Mouse (Mus musculus) large intestine, adult 2 months (tissue): ENCODE data around the gene Nectin2. TPM values are rescaled to one million over a fixed set of nuclear protein-coding genes. Genes with fewer than 3 reads are reported as not detected.
"Not testable (repeated sequence)": the region's sequence is repeated elsewhere in the genome, so short reads cannot be mapped to it uniquely, and the experiment has no call there.

Experiments
- DNase-seq: peaks from one replicate; pipeline ENCODE4 v3.0.0-alpha.2; 2012; ENCODE audit warnings: low read depth, low spot score
- WGBS: fragments of 180-500 bp; shearing (Covaris S2); methylation state at CpG from one replicate; pipeline ENCODE4 v1.1.7; 2018; 5-methylcytosine and 5-hydroxymethylcytosine counted together
- polyA plus RNA-seq: library from polyadenylated mRNA; depleted of rRNA; stranded (reverse); fragments of >200 nt; gene quantifications from 2 replicates; pipeline ENCODE4 v1.2.3, GENCODE M21; 2012; rRNA removed

The Nectin2 gene
- polyA plus RNA-seq, result 132 and 182 TPM in 2 replicates

DNA sequence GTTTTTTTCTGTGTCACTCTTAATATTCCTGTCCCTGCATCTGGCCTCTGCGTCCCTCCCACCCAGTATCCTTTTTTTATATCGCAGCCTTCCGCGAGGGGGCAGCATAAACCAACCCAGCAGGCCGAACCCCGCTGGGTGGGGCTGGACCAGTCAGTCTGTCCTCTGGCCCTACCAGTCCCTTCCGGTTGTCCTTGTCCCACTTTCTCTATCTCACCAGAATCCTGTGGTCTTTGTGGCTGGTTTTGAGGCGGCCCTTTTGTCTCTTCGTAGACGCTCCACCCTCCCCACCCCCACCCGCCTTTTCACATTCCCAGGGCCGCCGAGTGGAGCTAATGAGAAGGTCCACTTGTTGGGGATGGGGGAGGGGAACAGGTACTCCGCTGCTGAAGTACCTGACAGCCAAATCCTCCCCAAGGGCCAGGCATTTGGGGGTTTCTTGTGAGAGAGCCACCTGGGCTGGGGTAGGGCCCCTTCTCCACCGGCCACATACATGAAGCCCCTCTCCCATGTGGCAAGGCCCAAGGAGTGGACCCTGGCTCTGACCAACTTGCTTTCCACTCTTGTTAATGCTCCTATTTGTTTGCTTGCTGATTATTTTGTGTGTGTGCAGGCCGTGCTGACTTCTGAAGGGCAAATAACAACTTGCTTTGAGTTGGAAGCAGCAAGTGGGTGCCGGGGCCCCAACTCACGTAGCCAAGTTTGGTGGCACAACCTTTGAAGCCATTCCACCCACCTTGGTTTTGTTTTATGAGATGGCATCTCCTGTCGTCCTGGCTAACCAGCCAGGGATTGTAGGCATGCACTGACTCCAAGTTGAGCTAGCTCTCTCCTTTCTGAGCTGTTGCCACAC lies at the start of gene Nectin2:
Gene Nectin2, minus strand, starts transcription at position 267 of the 853 bp plus-strand sequence.
- peak; percentile 81 for DNase-seq
- WGBS, result 10% methylated on average over 19 of the region's 19 CpGs

DNA sequence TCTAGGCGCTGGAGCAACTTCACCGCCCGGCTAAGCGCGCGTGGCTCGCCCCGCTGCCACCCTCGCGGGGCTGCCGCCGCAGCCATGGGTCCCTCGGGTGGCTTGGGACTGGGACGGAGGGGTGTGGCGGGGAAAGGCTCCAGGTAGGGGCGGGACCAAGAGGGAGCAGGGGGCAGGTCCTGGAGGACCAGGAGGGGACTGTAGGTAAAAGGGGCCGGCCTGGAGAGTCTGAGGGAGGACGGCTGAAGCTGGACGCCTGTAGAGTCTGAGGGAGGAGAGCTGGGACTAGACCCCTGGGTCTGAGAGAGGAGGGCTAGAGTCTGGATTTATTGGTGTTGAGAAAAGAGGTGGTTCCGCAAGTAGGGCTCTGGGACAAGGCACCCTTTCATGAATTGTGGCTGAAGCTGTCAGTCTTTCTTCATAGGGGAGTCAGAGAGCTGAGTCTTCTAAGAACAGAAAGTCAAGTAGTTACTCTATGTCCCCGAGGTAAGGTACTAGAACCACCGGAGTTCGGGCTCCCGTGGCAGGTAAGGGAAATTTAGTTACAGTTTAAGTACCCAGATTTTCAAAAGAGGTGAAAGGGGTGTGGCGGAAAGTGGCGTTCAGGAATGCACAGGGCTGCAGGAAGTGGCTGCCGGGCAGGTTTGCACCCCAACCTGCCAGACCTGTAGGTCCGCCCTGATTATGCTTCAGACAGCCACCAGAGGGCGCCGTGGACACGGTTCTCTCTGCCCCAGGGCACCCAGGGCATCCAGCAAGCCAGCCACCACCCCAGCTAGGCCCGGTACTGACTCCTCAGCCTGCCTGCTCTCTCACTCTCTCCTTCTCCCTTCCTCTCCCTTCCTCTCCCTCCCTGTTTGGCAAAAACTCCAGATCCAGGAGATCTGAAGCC lies 46.7 kb upstream of the Nectin2 start, which contains the start of gene Cblc:
Gene Cblc, minus strand, starts transcription at position 113 of the 892 bp plus-strand sequence.
- 1% methylated on average over 32 of the region's 32 CpGs for WGBS

DNA sequence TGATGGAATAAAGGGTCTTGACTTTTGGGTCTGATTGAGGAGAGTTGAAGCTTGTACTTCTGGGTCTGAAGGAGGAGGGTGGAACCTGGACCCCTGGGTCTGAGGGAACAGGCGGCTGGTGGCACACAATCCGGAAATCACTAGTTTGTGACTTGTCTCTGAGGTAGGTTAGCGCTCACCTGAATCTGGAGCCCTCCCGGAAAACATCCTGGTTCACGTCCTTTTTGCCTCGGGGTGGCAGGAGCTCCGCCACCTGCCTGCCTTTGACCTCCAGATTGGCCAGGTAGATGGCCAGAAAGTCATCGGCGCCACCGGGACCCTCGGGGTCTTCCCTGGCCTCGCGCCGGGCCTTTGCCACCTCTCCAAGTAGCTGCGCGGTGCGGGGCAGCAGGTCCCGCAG lies 46.0 kb upstream of the Nectin2 start:
- 8% methylated on average over 18 of the region's 18 CpGs for WGBS
- DNase-seq, result no peak

More for the DNA sequence above, 46.7 kb upstream of the Nectin2 start, which contains the start of gene Cblc:
- no peak for DNase-seq

DNA sequence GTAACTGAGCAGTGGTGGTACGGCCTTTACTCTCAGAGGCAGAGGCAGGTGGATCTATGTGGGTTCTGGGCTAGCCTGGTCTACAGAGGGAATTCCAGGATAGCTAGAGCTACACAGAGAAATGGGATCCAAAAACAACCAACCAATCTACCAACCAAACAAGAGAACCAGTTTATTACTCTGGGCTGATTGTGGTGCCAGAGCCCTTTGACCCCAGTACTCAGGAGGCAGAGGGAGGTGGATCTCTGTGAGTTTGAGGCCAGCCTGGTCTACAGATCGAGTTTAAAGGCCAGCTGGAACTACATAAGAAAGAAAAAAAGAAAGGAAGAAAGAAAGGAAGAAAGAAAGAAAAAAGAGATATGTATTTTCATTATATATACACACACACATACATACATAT lies 45.0 kb upstream of the Nectin2 start:
- WGBS, result 47% methylated on average over 2 of the region's 2 CpGs
- no peak for DNase-seq

DNA sequence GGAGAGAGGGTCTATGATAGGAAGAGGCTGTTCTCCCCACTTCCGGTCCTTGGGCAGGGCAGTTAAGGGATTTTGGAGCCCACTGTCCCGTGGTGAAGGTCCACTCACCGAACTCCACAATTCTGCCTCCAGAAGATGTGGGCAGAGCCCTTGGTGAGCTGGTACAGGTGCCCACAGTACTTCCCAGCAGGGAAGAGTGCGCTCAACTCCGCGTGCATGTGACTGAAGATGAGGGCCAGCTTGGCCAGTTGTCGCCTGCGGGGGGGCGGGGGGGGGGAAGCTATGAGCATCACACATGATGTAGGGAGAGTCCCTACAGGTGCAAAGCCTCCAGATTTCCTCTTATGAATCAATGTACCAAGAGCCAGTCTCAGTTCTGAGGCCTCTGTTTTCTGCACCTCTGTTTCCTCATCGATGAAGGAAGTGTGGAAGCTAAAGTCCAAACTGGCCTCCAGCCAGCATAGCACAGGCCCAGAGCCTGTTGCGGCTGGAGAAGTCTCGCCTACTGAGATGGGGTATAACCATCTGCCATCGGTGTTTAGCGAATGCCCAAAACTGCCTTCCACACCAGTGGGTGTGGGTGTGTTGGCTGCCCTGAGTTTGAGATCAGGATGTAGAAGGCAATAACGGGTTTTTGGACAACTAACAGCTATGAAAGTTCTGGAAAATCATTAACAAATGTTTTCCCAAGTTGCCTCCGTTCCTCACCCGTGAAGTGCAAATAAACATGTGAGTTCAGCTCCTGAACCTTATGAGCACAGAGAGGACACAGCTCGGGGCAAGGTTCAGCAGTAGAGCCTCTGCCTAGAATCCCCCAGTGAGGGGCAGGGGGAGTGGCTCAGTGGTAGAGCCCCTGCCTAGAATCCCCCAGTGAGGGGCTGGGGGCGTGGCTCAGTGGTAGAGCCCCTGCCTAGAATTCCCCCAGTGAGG lies 42.7 kb upstream of the Nectin2 start:
- WGBS, result 35% methylated on average over 19 of the region's 19 CpGs
- DNase-seq, result no peak

DNA sequence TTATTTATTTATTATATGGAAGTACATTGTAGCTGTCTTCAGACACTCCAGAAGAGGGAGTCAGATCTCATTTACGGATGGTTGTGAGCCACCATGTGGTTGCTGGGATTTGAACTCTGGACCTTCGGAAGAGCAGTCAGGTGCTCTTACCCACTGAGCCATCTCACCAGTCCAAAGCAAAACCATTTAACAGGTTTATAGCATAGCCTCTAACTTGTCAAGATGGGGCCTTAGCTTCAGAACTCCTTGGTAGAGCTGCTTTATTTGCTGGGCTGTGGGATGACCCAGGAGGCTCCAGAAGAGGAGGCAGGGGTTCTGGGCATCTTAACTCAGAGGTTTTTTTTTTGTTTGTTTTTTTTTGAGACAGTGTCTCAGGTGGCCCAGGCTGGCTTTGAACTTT lies 41.2 kb upstream of the Nectin2 start:
- DNase-seq, result not testable (repeated sequence)
- WGBS, result 82% methylated on average over 2 of the region's 2 CpGs

DNA sequence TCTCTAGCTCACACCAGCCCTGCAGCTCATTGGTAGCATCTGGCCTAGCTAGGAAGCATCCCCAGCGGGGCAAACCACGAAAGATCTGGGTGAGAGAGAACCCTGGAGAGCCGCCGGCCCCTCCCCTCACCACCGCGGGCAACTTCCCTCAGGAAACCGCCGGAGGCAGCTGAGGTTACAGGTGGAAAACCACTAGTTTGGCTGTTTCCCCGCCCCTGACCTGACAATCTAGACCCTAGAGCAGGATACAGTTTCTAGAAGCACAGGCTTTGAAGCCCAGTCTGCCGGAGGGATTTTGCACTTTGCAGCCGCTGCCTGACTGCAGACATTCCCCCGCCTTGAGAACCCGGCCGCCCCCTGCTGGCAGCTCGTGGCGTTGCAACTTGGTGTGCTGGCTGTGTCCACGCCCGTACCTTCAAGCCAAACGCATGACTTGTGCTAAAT lies 39.6 kb upstream of the Nectin2 start:
- DNase-seq, result peak; percentile 61
- 9% methylated on average over 19 of the region's 19 CpGs for WGBS

DNA sequence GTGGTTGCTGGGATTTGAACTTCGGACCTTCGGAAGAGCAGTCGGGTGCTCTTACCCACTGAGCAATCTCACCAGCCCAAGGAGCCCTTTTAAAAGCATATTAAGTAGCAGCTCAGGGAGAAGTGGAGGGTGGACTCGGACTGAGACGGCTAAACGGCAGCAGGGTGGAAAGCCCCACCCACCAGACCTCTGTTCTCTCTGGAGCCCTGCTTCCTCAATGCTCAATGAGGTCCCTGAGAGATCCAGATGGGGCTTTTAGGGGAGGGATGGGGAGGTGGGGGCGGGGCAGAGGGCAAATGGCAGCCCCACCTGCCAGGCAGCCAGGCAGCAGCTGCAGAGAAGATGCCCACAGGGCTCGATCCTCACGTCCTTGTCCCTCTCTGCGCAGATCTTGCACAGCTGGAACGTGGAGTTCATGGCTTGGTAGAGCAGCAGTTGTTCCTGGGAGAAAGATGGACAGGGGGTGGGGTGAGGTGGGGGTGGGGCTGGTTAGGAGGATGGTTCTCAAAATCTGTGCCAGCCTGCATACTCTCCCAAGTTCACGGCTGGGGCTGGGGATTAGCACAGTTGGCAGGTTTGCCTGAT lies 35.7 kb upstream of the Nectin2 start:
- WGBS, result 58% methylated on average over 12 of the region's 12 CpGs
- DNase-seq, result no peak

DNA sequence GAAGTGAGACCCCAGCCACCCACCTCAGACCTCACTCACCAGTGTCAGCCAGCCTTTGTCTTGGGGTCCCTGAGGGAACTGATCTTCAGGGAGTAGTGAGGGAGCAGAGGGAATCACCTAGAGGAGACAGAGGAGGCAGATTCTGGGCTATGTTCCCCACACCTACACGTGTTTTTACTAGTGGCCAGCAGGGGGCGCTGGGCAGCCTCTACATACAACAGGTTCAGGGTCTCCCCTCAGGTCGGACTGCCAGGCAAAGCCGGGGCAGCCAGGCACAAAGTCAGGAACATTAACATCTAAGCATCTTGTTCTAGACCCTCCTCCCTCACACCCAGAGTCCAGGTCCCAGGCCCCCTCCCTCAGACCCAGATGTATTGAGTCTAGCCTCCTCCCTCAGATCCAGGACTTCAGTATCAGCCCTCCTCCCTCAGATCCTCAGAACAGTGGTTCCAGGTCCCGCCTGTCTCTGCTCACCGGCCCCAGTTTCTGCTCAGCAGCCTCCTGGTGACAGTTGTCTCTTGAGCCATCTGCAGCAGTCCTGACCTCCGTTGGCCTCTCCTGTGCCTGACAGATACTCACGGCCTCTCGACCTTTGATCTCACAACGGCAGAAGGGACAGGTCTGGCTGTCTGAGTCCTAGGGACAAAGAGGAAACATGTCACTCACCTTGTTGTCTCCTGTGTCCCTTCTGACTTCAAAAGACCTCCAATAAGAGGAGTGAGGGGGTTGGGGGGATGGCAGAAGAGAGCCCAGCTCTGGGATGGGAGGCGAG lies 34.7 kb upstream of the Nectin2 start:
- 43% methylated on average over 11 of the region's 11 CpGs for WGBS
- DNase-seq, result no peak

DNA sequence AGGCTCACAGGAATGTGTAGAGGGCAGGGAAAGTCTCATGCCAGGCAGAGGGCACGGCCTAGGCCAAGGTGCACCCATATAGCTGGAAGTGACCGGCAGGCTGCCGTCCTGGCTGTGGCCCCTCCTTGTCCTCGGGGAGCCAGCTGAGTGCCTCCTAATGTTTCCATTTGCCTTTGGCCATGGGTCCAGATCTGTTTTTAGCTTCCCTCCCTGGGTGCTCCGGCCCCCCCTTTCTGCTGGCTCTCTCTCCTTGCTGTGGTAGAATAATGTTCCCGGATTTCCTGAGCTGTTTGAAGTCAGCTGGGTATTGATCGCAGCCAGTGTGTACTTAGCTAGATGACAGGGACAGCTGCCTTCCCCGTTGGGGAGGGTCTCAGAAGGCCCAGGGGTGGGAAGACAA lies 33.3 kb upstream of the Nectin2 start:
- DNase-seq, result no peak
- 72% methylated on average over 8 of the region's 8 CpGs for WGBS

DNA sequence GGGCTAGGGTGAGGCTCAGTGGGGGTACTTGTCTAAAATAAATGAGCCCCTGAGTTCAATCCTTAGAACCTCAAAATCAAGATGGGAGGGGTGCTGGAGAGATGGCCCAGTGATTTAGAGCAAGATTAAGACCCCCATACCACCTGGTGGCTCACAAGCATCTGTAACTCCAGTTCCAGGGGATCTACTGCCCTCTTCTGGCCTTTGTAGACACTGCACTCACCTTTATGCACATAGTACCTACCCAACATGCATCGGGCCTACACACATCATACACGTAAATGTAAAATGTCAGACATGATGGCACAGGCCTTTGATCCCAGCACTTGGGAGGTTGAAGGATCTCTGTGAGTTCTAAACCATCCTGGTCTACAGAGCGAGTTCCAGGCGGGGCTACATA lies 32.4 kb upstream of the Nectin2 start:
- no peak for DNase-seq
- WGBS, result 95% methylated on average over 4 of the region's 4 CpGs

DNA sequence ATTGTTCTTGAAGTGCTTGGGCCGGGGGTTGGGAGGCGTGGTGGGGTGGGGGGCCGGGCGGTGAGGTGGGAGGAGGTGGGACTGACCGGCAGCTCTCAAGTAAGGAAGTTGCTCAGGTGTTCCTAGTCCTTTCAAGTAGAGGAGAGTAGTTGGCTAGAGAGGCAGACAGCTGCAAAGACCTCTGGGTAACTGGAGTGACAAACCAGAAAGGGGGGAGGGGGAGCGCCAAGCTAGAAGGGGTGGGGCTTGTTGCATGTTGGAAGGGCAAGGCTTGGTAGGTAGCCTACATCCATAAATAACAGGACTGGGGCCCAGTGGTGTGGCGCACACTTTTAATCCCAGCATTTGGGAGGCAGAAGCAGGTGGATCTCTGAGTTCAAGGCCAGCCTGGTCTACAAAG lies 31.5 kb upstream of the Nectin2 start:
- DNase-seq, result no peak
- WGBS, result 92% methylated on average over 7 of the region's 7 CpGs

DNA sequence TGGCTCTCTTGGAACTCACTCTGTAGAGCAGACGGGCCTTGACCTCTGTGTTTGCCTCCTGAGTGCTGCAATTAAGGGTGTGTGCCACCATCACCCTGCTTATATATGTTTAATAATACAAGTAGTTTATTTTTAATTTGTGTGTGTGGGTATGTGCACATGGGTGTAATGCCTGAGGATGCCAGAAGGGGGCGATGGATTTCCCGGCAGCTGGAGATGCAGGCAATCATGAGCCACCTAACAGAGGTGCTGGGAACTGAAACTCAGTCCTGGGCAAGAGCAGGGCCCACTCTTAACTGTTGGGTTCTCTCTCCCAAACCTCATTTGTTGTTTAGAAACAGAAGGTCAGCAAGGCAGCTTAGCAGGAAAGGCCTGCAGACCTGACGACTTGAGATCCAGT lies 29.6 kb upstream of the Nectin2 start:
- 82% methylated on average over 4 of the region's 4 CpGs for WGBS
- no peak for DNase-seq

DNA sequence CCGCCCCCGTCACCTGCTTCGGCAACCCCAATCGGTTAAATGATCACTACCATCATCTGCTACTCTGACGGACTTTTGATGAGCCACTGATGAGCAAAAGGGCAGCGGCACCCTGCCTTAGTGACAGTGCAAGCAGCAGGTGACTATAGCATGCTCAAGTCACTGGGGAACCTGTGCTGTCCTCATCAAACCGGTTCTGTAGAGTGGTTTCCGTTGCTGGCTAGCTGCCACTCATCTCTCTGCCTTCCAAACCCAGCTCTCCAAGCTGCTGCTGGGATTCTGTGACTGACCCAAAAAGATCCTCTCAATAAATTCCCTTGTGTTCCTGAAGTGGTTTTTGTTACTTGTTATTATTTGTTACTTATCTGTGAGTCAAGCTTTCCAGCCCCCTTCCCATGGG lies 28.4 kb upstream of the Nectin2 start:
- WGBS, result 46% methylated on average over 8 of the region's 8 CpGs
- no peak for DNase-seq

DNA sequence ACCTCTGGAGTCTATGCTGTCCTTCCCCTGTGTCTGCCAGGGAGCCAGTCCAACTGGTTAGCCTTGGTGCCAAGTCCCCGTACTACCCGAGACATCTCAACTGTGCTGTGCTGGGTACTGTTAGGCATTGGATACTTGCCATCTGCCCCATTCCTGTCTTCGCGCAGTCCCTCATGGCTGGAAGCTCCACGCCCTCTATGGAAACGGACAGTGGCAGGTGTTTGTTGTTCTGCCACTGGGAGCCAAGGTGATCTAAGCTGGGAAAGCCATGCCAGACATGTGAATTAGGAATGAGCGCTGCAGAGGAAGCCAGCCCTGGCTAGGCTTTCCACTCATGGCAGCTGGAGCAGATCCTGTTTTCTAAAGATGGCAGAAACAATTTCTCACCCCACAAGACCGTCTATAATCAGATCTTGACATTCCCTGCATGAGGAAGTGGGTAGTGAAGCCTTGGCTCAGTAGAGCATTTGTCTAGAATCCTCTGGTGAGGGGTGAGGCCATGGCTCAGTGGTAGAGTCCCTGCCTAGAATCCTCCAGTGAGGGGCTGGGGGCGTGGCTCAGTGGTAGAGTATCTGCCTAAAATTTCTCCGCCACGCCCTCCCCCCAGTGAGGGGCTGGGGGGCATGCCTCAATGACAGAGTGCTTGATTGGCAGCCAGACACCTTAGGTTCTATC lies 26.9 kb upstream of the Nectin2 start:
- DNase-seq, result no peak
- 41% methylated on average over 11 of the region's 11 CpGs for WGBS

DNA sequence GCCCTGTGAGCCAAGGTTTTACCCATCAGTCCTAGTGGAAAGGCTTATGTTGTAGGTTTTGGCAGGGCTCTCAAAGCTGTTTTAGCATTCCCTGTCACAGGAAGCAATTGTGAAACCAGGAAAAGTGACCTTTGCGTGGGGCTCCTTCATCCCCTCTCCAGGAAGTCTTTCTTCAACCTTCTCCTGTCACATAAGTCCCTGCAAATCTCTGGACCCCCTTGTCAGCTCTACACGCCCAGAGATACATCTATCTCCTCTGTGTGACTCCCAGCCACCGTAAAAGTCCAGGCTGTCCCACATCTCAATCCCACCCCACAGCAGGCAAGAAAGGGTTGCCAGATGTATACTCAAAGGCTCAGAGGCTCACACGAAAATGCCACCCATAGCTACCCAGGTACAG lies 21.4 kb upstream of the Nectin2 start:
- DNase-seq, result no peak
- WGBS, result 65% methylated on average over 4 of the region's 4 CpGs

DNA sequence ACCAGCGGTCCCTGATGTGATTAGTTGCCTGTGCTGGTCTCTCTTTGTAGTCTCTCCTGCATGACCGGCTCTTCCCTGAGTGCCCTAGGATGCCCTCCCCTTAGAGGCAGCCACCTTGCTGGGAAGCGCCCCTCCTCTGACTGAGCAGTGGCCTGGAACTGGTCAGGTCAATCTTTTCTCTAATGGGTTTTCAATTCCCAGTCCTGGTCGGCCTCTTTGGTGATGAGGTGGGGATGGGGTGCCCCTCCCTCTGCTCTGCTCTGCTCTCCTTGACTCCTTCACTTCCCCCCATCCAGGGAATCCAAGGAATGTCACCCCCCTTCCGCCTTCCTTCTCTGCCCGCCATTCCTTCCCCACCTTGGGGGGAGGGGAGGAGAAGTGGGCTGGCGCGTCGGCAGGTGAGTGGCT lies 20.7 kb upstream of the Nectin2 start, which contains the start of gene Bcam:
Gene Bcam, minus strand, starts transcription at position 33 of the 408 bp plus-strand sequence.
- WGBS, result 25% methylated on average over 9 of the region's 9 CpGs
- no peak for DNase-seq

DNA sequence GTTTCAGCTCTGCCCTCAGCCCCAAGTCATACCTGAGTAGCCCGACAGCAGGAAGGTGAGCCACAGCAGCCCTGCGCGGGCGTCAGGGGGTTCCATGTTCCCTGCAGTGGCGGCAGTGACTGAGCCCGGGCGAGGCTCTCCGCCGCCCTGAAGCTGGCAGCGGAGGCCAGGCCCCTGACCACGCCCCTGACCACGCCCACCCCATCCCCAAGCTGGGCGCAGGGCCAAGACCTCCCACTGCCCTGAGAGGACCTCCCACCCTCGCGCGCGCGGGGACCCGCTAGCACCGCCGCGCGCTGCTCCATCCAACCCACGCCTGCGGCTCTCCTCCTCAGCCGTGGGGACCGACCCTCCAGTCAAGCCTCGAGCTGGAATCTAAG lies 20.1 kb upstream of the Nectin2 start:
- WGBS, result under 1% methylated on average over 28 of the region's 28 CpGs
- no peak for DNase-seq
